Mouse (Mus musculus) midbrain, embryonic 10.5 days (tissue): Measurements from ENCODE around the gene Nup133. TPM values are rescaled to one million over a fixed set of nuclear protein-coding genes. Genes with fewer than 3 reads are reported as not detected.
"Not testable (repeated sequence)": the region's sequence is repeated elsewhere in the genome, so short reads cannot be mapped to it uniquely, and the experiment has no call there.

Source experiments
- DNase-seq: peaks from one replicate; pipeline ENCODE4 v3.0.0-alpha.2; 2017; ENCODE audit warnings: low spot score
- H3K27ac ChIP-seq: fragments of 300-500 bp; sonication (generic); replicated peaks from 2 replicates; pipeline ENCODE4 v1.5.1; 2016; ENCODE audit warnings: mild to moderate bottlenecking
- H3K27me3 ChIP-seq: fragments of 300-500 bp; sonication (generic); 2 replicates; pipeline ENCODE4 v1.6.1; 2016; ENCODE audit warnings: low read depth, mild to moderate bottlenecking; ENCODE audit not compliant: poor library complexity, severe bottlenecking
- H3K36me3 ChIP-seq: fragments of 300-500 bp; sonication (generic); 2 replicates; pipeline ENCODE4 v1.6.1; 2016; ENCODE audit warnings: mild to moderate bottlenecking, moderate library complexity
- H3K4me1 ChIP-seq: fragments of 300-500 bp; sonication (generic); 2 replicates; pipeline ENCODE4 v1.6.1; 2016
- H3K4me3 ChIP-seq: fragments of 300-500 bp; sonication (generic); 2 replicates; pipeline ENCODE4 v1.5.1; 2016; ENCODE audit warnings: mild to moderate bottlenecking, moderate library complexity
- H3K9me3 ChIP-seq: fragments of 300-500 bp; sonication (generic); replicated peaks from 2 replicates; pipeline ENCODE4 v1.6.1; 2016; ENCODE audit warnings: mild to moderate bottlenecking
- WGBS: fragments of 180-500 bp; shearing (Covaris S2); methylation state at CpG from one replicate; pipeline ENCODE4 v1.1.7; 2016; 5-methylcytosine and 5-hydroxymethylcytosine counted together
- polyA plus RNA-seq: library from polyadenylated mRNA; unstranded; fragments of >200 nt; fragmentation: Nextera tagmentation; extraction: Ambion mirVana; gene quantifications from 2 replicates; pipeline ENCODE4 v1.2.1, GENCODE M21; 2016

Gene Nup133
- polyA plus RNA-seq, 1 experiment from 2014 or later: 54.5 TPM

- Histone ChIP-seq H3K4me3 (0 out of 2 replicates have a peak overlapping the region, but pooled peaks have one; percentile 4), H3K27ac (0 out of 2 replicates have a peak overlapping the region, but pooled peaks have one; percentile 18), H3K27me3 (peaks cover 18% of the 10 kb centered on the region; the same call in 1 of the 2 replicates), H3K36me3 (0 out of 2 replicates have a peak, but pooled peaks cover 4% of the 10 kb centered on the region), H3K4me1 (peaks cover 19% of the 10 kb centered on the region), H3K9me3 (no peaks in the 10 kb centered on the region)
- no peak for DNase-seq
- WGBS: 75% methylated on average over 14 of the region's 14 CpGs
These were observed 29.2 kb upstream of the Nup133 start for GRCm38 (mm10) chr8:123978166-123978838.

GRCm38 (mm10) chr8:123977499-123977898 is 28.4 kb upstream of the Nup133 start:
- no peaks in the 10 kb centered on the region for H3K9me3 ChIP-seq
- no peak overlapping the region for H3K27ac ChIP-seq
- H3K36me3 ChIP-seq: 0 out of 2 replicates have a peak, but pooled peaks cover 4% of the 10 kb centered on the region
- H3K27me3 ChIP-seq: peaks cover 18% of the 10 kb centered on the region; the same call in 1 of the 2 replicates
- no peak overlapping the region for H3K4me3 ChIP-seq
- 90% methylated on average over 4 of the region's 4 CpGs for WGBS
- H3K4me1 ChIP-seq: peaks cover 12% of the 10 kb centered on the region
- no peak for DNase-seq

- 85% methylated on average over 1 of the region's 1 CpGs for WGBS
- DNase-seq: no peak
These were observed 24.4 kb upstream of the Nup133 start for GRCm38 (mm10) chr8:123973495-123973894.

GRCm38 (mm10) chr8:123966896-123967295 is 17.8 kb upstream of the Nup133 start:
- Histone ChIP-seq H3K9me3 (no peaks in the 10 kb centered on the region), H3K36me3 (peaks cover 33% of the 10 kb centered on the region), H3K4me1 (no peaks in the 10 kb centered on the region), H3K27ac (no peak overlapping the region), H3K4me3 (no peak overlapping the region), H3K27me3 (no peaks in the 10 kb centered on the region)
- DNase-seq: no peak
- WGBS: 66% methylated on average over 2 of the region's 2 CpGs

More at GRCm38 (mm10) chr8:123973495-123973894, 24.4 kb upstream of the Nup133 start:
- no peaks in the 10 kb centered on the region for H3K9me3 ChIP-seq
- peaks cover 9% of the 10 kb centered on the region for H3K36me3 ChIP-seq
- no peak overlapping the region for H3K4me3 ChIP-seq
- H3K27ac ChIP-seq: no peak overlapping the region
- no peaks in the 10 kb centered on the region for H3K4me1 ChIP-seq
- H3K27me3 ChIP-seq: no peaks in the 10 kb centered on the region

- Histone ChIP-seq H3K27ac (no peak overlapping the region), H3K9me3 (no peaks in the 10 kb centered on the region), H3K27me3 (no peaks in the 10 kb centered on the region), H3K4me1 (no peaks in the 10 kb centered on the region), H3K36me3 (peaks cover 64% of the 10 kb centered on the region), H3K4me3 (no peak overlapping the region)
- DNase-seq: no peak
- 71% methylated on average over 1 of the region's 1 CpGs for WGBS
These were observed 12.3 kb upstream of the Nup133 start for GRCm38 (mm10) chr8:123961371-123961770.

- H3K27me3 ChIP-seq, H3K4me1 ChIP-seq, H3K9me3 ChIP-seq, H3K27ac ChIP-seq, DNase-seq, H3K4me3 ChIP-seq: not testable (repeated sequence)
- WGBS: 91% methylated on average over 5 of the region's 5 CpGs
- H3K36me3 ChIP-seq: peaks cover 59% of the 10 kb centered on the region
These were observed 11.5 kb upstream of the Nup133 start for GRCm38 (mm10) chr8:123960556-123960955.

- Histone ChIP-seq H3K4me1 (no peaks in the 10 kb centered on the region), H3K36me3 (peaks cover 63% of the 10 kb centered on the region), H3K9me3 (no peaks in the 10 kb centered on the region), H3K4me3 (no peak overlapping the region), H3K27ac (no peak overlapping the region), H3K27me3 (no peaks in the 10 kb centered on the region)
- WGBS: 87% methylated on average over 9 of the region's 9 CpGs
- no peak for DNase-seq
These were observed 11.0 kb upstream of the Nup133 start for GRCm38 (mm10) chr8:123960056-123960455.

- H3K4me1 ChIP-seq: no peaks in the 10 kb centered on the region
- no peak for DNase-seq
- no peaks in the 10 kb centered on the region for H3K9me3 ChIP-seq
- no peak overlapping the region for H3K4me3 ChIP-seq
- WGBS: 95% methylated on average over 6 of the region's 6 CpGs
- H3K36me3 ChIP-seq: peaks cover 65% of the 10 kb centered on the region
- H3K27me3 ChIP-seq: no peaks in the 10 kb centered on the region
- no peak overlapping the region for H3K27ac ChIP-seq
These were observed 10.4 kb upstream of the Nup133 start for GRCm38 (mm10) chr8:123959473-123959872.

- Histone ChIP-seq H3K27ac (no peak overlapping the region), H3K4me1 (no peaks in the 10 kb centered on the region), H3K4me3 (no peak overlapping the region), H3K9me3 (no peaks in the 10 kb centered on the region), H3K36me3 (peaks cover 66% of the 10 kb centered on the region), H3K27me3 (no peaks in the 10 kb centered on the region)
- DNase-seq: no peak
- 87% methylated on average over 17 of the region's 17 CpGs for WGBS
These were observed 9.1 kb upstream of the Nup133 start for GRCm38 (mm10) chr8:123958130-123958529.

- Histone ChIP-seq H3K4me1 (peaks cover 8% of the 10 kb centered on the region), H3K4me3 (no peak overlapping the region), H3K9me3 (no peaks in the 10 kb centered on the region), H3K27me3 (no peaks in the 10 kb centered on the region), H3K27ac (no peak overlapping the region), H3K36me3 (peaks cover 40% of the 10 kb centered on the region)
- WGBS: 89% methylated on average over 8 of the region's 8 CpGs
- no peak for DNase-seq
These were observed 5.2 kb upstream of the Nup133 start for GRCm38 (mm10) chr8:123954246-123954645.

GRCm38 (mm10) chr8:123953686-123954085 is 4.6 kb upstream of the Nup133 start:
- Histone ChIP-seq H3K27me3 (no peaks in the 10 kb centered on the region), H3K4me3 (no peak overlapping the region), H3K27ac (no peak overlapping the region), H3K36me3 (peaks cover 35% of the 10 kb centered on the region), H3K4me1 (peaks cover 8% of the 10 kb centered on the region), H3K9me3 (no peaks in the 10 kb centered on the region)
- WGBS: 87% methylated on average over 8 of the region's 8 CpGs
- no peak for DNase-seq

- peaks cover 34% of the 10 kb centered on the region for H3K36me3 ChIP-seq
- no peaks in the 10 kb centered on the region for H3K27me3 ChIP-seq
- 32% methylated on average over 10 of the region's 10 CpGs for WGBS
- no peaks in the 10 kb centered on the region for H3K9me3 ChIP-seq
- H3K27ac ChIP-seq: peak overlapping the region; percentile 89
- peak; percentile 53 for DNase-seq
- peaks cover 17% of the 10 kb centered on the region for H3K4me1 ChIP-seq
- peak overlapping the region; percentile 96 for H3K4me3 ChIP-seq
These were observed 1.2 kb upstream of the Nup133 start for GRCm38 (mm10) chr8:123950077-123950802.

GRCm38 (mm10) chr8:123949686-123949986 is 571 bp upstream of the Nup133 start:
- Histone ChIP-seq H3K9me3 (no peaks in the 10 kb centered on the region), H3K36me3 (peaks cover 34% of the 10 kb centered on the region), H3K27me3 (no peaks in the 10 kb centered on the region), H3K4me1 (peaks cover 17% of the 10 kb centered on the region), H3K27ac (peak overlapping the region; percentile 89), H3K4me3 (peak overlapping the region; percentile 96)
- 7% methylated on average over 10 of the region's 10 CpGs for WGBS
- no peak for DNase-seq
